Mouse (Mus musculus) limb, embryonic 11.5 days (tissue): Measurements from ENCODE around the gene Arhgef2. TPM values are rescaled to one million over a fixed set of nuclear protein-coding genes. Genes with fewer than 3 reads are reported as not detected.

ENCODE experiments used
- ATAC-seq: fragments of 200-750 bp; cut with Nextera tagmentation; 2 replicates; pipeline ENCODE4 v1.8.0; 2017; ENCODE audit warnings: low read depth; ENCODE audit not compliant: insufficient number of reproducible peaks, low FRiP score, low TSS enrichment
- DNase-seq: peaks from one replicate; pipeline ENCODE4 v3.0.0-alpha.2; 2015; ENCODE audit warnings: low spot score
- H3K27ac ChIP-seq: fragments of 300-500 bp; sonication (generic); replicated peaks from 2 replicates; pipeline ENCODE4 v1.5.1; 2014; ENCODE audit warnings: low read depth, mild to moderate bottlenecking, low read length
- H3K27me3 ChIP-seq: fragments of 300-500 bp; sonication (generic); 2 replicates; pipeline ENCODE4 v1.6.1; 2014; ENCODE audit warnings: mild to moderate bottlenecking, low read length, mixed read lengths; ENCODE audit not compliant: control insufficient read depth, insufficient read depth
- H3K36me3 ChIP-seq: fragments of 300-500 bp; sonication (generic); 2 replicates; pipeline ENCODE4 v1.6.1; 2014; ENCODE audit warnings: mild to moderate bottlenecking, low read length, moderate library complexity, mixed read lengths; ENCODE audit not compliant: control insufficient read depth, insufficient read depth
- H3K4me1 ChIP-seq: fragments of 300-500 bp; sonication (generic); 2 replicates; pipeline ENCODE4 v1.6.1; 2014; ENCODE audit warnings: low read length, mixed read lengths; ENCODE audit not compliant: control insufficient read depth, insufficient read depth
- H3K4me2 ChIP-seq: fragments of 300-500 bp; sonication (generic); 2 replicates; pipeline ENCODE4 v1.6.1; 2014; ENCODE audit warnings: low read depth, mild to moderate bottlenecking, moderate library complexity; ENCODE audit not compliant: severe bottlenecking
- H3K4me3 ChIP-seq: fragments of 300-500 bp; sonication (generic); 2 replicates; pipeline ENCODE4 v1.5.1; 2014; ENCODE audit warnings: low read depth, low read length
- H3K9ac ChIP-seq: fragments of 300-500 bp; sonication (generic); 2 replicates; pipeline ENCODE4 v1.6.1; 2014; ENCODE audit warnings: mild to moderate bottlenecking, low read length
- H3K9me3 ChIP-seq: fragments of 300-500 bp; sonication (generic); 2 replicates; pipeline ENCODE4 v1.6.1; 2016; ENCODE audit warnings: low read length; ENCODE audit not compliant: control insufficient read depth
- WGBS: fragments of 180-500 bp; shearing (Covaris S2); extraction: QIAGEN DNeasy Blood & Tissue Kit; methylation state at CpG from one replicate; pipeline ENCODE4 v1.1.7; 2014; 5-methylcytosine and 5-hydroxymethylcytosine counted together
- polyA plus RNA-seq: library from polyadenylated mRNA; unstranded; fragments of >200 nt; fragmentation: Nextera tagmentation; extraction: Ambion mirVana; gene quantifications from 2 replicates; pipeline ENCODE4 v1.2.1, GENCODE M21; 2014

Gene Arhgef2
- polyA plus RNA-seq, 1 experiment from 2014 or later = 134 TPM

- ATAC-seq = no peak
- 46% methylated on average over 8 of the region's 8 CpGs for WGBS
- no peak overlapping the region for H3K27ac ChIP-seq
- H3K9ac ChIP-seq = no peak overlapping the region
- 0 out of 2 replicates have a peak, but pooled peaks cover 3% of the 10 kb centered on the region for H3K4me1 ChIP-seq
- DNase-seq = no peak
- no peaks in the 10 kb centered on the region for H3K9me3 ChIP-seq
- H3K4me2 ChIP-seq = peak overlapping the region; percentile 87; the same call in 1 of the 2 replicates
- peaks cover 8% of the 10 kb centered on the region; the same call in 1 of the 2 replicates for H3K36me3 ChIP-seq
- no peaks in the 10 kb centered on the region for H3K27me3 ChIP-seq
- H3K4me3 ChIP-seq = peak overlapping the region; percentile 95
Observed at GRCm38 (mm10) chr3:88578498-88579424, 27.0 kb upstream of the Arhgef2 start.

- Histone ChIP-seq H3K4me3 (peak overlapping the region; percentile 95), H3K9ac (peak overlapping the region; percentile 83), H3K27ac (0 out of 2 replicates have a peak overlapping the region, but pooled peaks have one; percentile 30), H3K27me3 (no peaks in the 10 kb centered on the region), H3K36me3 (peaks cover 8% of the 10 kb centered on the region; the same call in 1 of the 2 replicates), H3K4me2 (peak overlapping the region; percentile 87), H3K4me1 (0 out of 2 replicates have a peak, but pooled peaks cover 3% of the 10 kb centered on the region), H3K9me3 (no peaks in the 10 kb centered on the region)
- DNase-seq (peak; percentile 78), ATAC-seq (0 out of 2 replicates have a peak, but pooled peaks have one; percentile 62)
- WGBS = under 1% methylated on average over 34 of the region's 34 CpGs
Observed at GRCm38 (mm10) chr3:88579454-88580117, 26.2 kb upstream of the Arhgef2 start.

- peaks cover 36% of the 10 kb centered on the region for H3K36me3 ChIP-seq
- H3K4me2 ChIP-seq = no peak overlapping the region
- H3K27ac ChIP-seq = no peak overlapping the region
- ATAC-seq = no peak
- H3K9me3 ChIP-seq = no peaks in the 10 kb centered on the region
- no peaks in the 10 kb centered on the region for H3K4me1 ChIP-seq
- H3K27me3 ChIP-seq = no peaks in the 10 kb centered on the region
- H3K9ac ChIP-seq = no peak overlapping the region
- DNase-seq = no peak
- H3K4me3 ChIP-seq = no peak overlapping the region
- WGBS = 94% methylated on average over 6 of the region's 6 CpGs
Observed at GRCm38 (mm10) chr3:88585769-88586168, 20.0 kb upstream of the Arhgef2 start.

GRCm38 (mm10) chr3:88586640-88587039, 19.1 kb upstream of the Arhgef2 start:
- no peaks in the 10 kb centered on the region for H3K9me3 ChIP-seq
- no peaks in the 10 kb centered on the region for H3K27me3 ChIP-seq
- no peak overlapping the region for H3K4me3 ChIP-seq
- no peak overlapping the region for H3K9ac ChIP-seq
- WGBS = 94% methylated on average over 5 of the region's 5 CpGs
- no peak for DNase-seq
- peaks cover 32% of the 10 kb centered on the region for H3K36me3 ChIP-seq
- H3K4me2 ChIP-seq = no peak overlapping the region
- H3K27ac ChIP-seq = no peak overlapping the region
- no peak for ATAC-seq
- no peaks in the 10 kb centered on the region for H3K4me1 ChIP-seq

- Histone ChIP-seq H3K9ac (0 out of 2 replicates have a peak overlapping the region, but pooled peaks have one; percentile 17), H3K9me3 (no peaks in the 10 kb centered on the region), H3K27ac (peak overlapping the region; percentile 43; the same call in 1 of the 2 replicates), H3K4me1 (no peaks in the 10 kb centered on the region), H3K27me3 (no peaks in the 10 kb centered on the region), H3K36me3 (peaks cover 28% of the 10 kb centered on the region), H3K4me3 (no peak overlapping the region), H3K4me2 (no peak overlapping the region)
- ATAC-seq (no peak), DNase-seq (peak; percentile 30)
- WGBS = 26% methylated on average over 5 of the region's 5 CpGs
Observed at GRCm38 (mm10) chr3:88590246-88590645, 15.5 kb upstream of the Arhgef2 start.

GRCm38 (mm10) chr3:88591044-88591443, 14.7 kb upstream of the Arhgef2 start:
- Histone ChIP-seq H3K4me2 (no peak overlapping the region), H3K4me1 (no peaks in the 10 kb centered on the region), H3K4me3 (no peak overlapping the region), H3K27me3 (no peaks in the 10 kb centered on the region), H3K27ac (no peak overlapping the region), H3K9ac (no peak overlapping the region), H3K36me3 (peaks cover 23% of the 10 kb centered on the region), H3K9me3 (no peaks in the 10 kb centered on the region)
- whole genome bisulfite sequencing = 38% methylated on average over 3 of the region's 3 CpGs
- no peak for ATAC-seq
- DNase-seq = no peak

GRCm38 (mm10) chr3:88591950-88592731, 13.6 kb upstream of the Arhgef2 start:
- Histone ChIP-seq H3K27me3 (no peaks in the 10 kb centered on the region), H3K4me3 (no peak overlapping the region), H3K9ac (no peak overlapping the region), H3K9me3 (no peaks in the 10 kb centered on the region), H3K4me1 (no peaks in the 10 kb centered on the region), H3K4me2 (no peak overlapping the region), H3K36me3 (peaks cover 16% of the 10 kb centered on the region), H3K27ac (no peak overlapping the region)
- peak; percentile 72 for DNase-seq
- ATAC-seq = no peak
- 28% methylated on average over 9 of the region's 9 CpGs for WGBS
